Mouse (Mus musculus) liver, embryonic 16.5 days (tissue): Measurements from ENCODE around the gene Ruvbl1. TPM values are rescaled to one million over a fixed set of nuclear protein-coding genes. Genes with fewer than 3 reads are reported as not detected.
A peak's percentile ranks its signal among the peaks of the same experiment; 100 is the strongest.

Experiments used
- ATAC-seq: fragments of 200-750 bp; cut with Nextera tagmentation; 2 replicates; pipeline ENCODE4 v1.8.0; 2017; ENCODE audit warnings: low read depth, mild to moderate bottlenecking, moderate number of reproducible peaks, moderate library complexity
- H3K27ac ChIP-seq: fragments of 300-500 bp; sonication (generic); 2 replicates; pipeline ENCODE4 v1.5.1; 2014; ENCODE audit warnings: mild to moderate bottlenecking, low read length
- H3K27me3 ChIP-seq: fragments of 300-500 bp; sonication (generic); 2 replicates; pipeline ENCODE4 v1.6.1; 2014; ENCODE audit warnings: low read depth, low read length, mixed read lengths; ENCODE audit not compliant: control insufficient read depth, insufficient read depth
- H3K36me3 ChIP-seq: fragments of 300-500 bp; sonication (generic); 2 replicates; pipeline ENCODE4 v1.6.1; 2014; ENCODE audit warnings: mild to moderate bottlenecking; ENCODE audit not compliant: control insufficient read depth, insufficient read depth
- H3K4me1 ChIP-seq: fragments of 300-500 bp; sonication (generic); 2 replicates; pipeline ENCODE4 v1.6.1; 2014; ENCODE audit warnings: low read depth, low read length, mixed read lengths; ENCODE audit not compliant: control insufficient read depth
- H3K4me2 ChIP-seq: fragments of 300-500 bp; sonication (generic); 2 replicates; pipeline ENCODE4 v1.6.1; 2014; ENCODE audit warnings: low read depth, low read length, mixed read lengths
- H3K4me3 ChIP-seq: fragments of 300-500 bp; sonication (generic); 2 replicates; pipeline ENCODE4 v1.5.1; 2014; ENCODE audit warnings: low read depth, mild to moderate bottlenecking, low read length
- H3K9ac ChIP-seq: fragments of 300-500 bp; sonication (generic); 2 replicates; pipeline ENCODE4 v1.6.1; 2014; ENCODE audit warnings: low read depth, low read length
- H3K9me3 ChIP-seq: fragments of 300-500 bp; sonication (generic); replicated peaks from 2 replicates; pipeline ENCODE4 v1.6.1; 2016; ENCODE audit warnings: low read length; ENCODE audit not compliant: control insufficient read depth
- WGBS: fragments of 180-500 bp; shearing (Covaris S2); extraction: QIAGEN DNeasy Blood & Tissue Kit; methylation state at CpG from one replicate; pipeline ENCODE4 v1.1.7; 2014; ENCODE audit not compliant: insufficient replicate concordance; 5-methylcytosine and 5-hydroxymethylcytosine counted together
- polyA plus RNA-seq: library from polyadenylated mRNA; unstranded; fragments of >200 nt; fragmentation: Nextera tagmentation; extraction: Ambion mirVana; gene quantifications from 2 replicates; pipeline ENCODE4 v1.2.1, GENCODE M21; 2015

Ruvbl1 gene
- polyA plus RNA-seq, 1 experiment from 2014 or later, result 58.1 TPM

DNA sequence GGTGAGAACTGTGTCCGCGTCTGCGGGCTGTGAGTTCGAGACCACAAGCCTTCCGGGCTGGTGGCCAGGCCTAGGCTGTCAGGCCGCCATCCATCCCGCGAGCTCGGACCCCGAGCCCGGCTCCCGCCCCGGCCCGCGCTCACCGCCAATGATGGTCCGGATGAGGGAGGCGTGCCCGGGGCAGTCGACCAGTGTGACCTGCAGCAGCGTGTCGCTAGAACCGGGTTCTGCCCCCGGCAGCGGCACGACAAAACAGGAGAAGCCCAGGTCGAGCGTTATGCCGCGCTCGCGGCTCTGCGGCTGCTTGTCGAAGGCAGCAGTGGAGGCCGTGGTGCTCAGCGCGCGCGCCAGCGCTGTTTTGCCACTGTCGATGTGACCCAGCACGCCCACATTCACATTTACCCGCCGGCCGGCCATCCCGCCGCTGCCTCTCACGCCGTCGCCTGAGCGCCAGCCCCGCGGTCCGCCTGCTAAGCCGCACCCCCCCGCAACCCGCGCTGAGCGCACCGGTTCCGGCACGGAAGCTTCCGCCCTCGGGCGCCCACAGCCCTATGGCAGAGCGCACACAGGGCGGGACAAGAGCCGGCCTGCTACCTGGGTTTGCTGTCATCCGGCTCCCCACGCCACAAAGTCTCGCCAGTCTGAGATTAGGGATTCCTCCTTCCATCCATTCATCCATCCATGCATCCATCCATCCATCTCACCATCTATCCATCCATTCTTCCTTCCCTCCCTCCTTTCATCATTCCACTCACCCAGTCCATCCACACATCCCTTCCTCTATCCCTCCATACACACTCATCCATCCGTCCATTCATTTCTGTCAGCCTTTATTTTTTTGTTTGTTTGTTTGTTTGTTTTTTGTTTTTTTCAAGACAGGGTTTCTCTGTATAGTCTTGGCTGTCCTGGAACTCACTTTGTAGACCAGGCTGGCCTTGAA lies 18.9 kb upstream of the Ruvbl1 start, which contains the start of gene Eefsec:
Gene Eefsec (minus strand): TSS at position 477 of the 940 bp plus-strand sequence.
- H3K9ac ChIP-seq, result peak within 1 kb of the TSS; percentile 82
- H3K4me1 ChIP-seq, result peaks cover 14% of the 10 kb centered on the region
- H3K9me3 ChIP-seq, result no peaks in the 10 kb centered on the region
- H3K27me3 ChIP-seq, result no peaks in the 10 kb centered on the region
- peak; percentile 88 for ATAC-seq
- H3K27ac ChIP-seq, result peak within 1 kb of the TSS; percentile 71
- H3K4me3 ChIP-seq, result peak within 1 kb of the TSS; percentile 84
- peak within 1 kb of the TSS; percentile 90 for H3K4me2 ChIP-seq
- H3K36me3 ChIP-seq, result no peaks in the 10 kb centered on the region
- WGBS, result under 1% methylated on average over 72 of the region's 72 CpGs

DNA sequence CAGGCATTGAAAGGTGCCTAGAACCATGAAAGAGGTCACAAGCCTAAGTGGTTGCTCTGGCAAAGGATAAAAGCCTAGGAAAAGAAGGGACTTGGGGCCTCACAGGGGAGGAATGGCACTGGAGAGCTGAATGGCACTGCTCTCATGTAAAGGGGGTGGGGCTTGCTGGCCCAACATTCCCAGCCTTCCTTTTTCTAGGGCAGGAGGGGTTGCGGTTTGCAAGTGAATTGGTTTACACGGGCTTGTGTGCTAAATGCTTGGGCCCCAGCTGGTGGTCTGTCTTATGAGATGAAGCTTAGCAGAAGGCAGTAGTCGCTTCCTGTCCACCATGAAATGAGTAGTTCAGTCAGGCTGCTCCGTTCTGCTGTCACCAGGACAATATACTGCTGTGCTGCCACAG lies 17.8 kb upstream of the Ruvbl1 start:
- H3K4me1 ChIP-seq, result peaks cover 14% of the 10 kb centered on the region
- H3K27ac ChIP-seq, result no peak overlapping the region
- no peaks in the 10 kb centered on the region for H3K36me3 ChIP-seq
- H3K4me2 ChIP-seq, result no peak overlapping the region
- no peak overlapping the region for H3K9ac ChIP-seq
- no peak for ATAC-seq
- 36% methylated on average over 4 of the region's 4 CpGs for WGBS
- no peaks in the 10 kb centered on the region for H3K9me3 ChIP-seq
- H3K27me3 ChIP-seq, result no peaks in the 10 kb centered on the region
- no peak overlapping the region for H3K4me3 ChIP-seq

GRCm38 (mm10) chr6:88454545-88454944 lies 10.7 kb upstream of the Ruvbl1 start:
- ATAC-seq, result no peak
- no peak overlapping the region for H3K27ac ChIP-seq
- WGBS, result 47% methylated on average over 2 of the region's 2 CpGs
- H3K4me1 ChIP-seq, result no peaks in the 10 kb centered on the region
- no peaks in the 10 kb centered on the region for H3K27me3 ChIP-seq
- H3K9me3 ChIP-seq, result no peaks in the 10 kb centered on the region
- no peak overlapping the region for H3K4me3 ChIP-seq
- no peak overlapping the region for H3K9ac ChIP-seq
- no peaks in the 10 kb centered on the region for H3K36me3 ChIP-seq
- no peak overlapping the region for H3K4me2 ChIP-seq

GRCm38 (mm10) chr6:88469878-88470277 lies 4.7 kb downstream of the Ruvbl1 start:
- 63% methylated on average over 6 of the region's 6 CpGs for WGBS
- Histone ChIP-seq H3K9ac (no peak overlapping the region), H3K36me3 (peaks cover 20% of the 10 kb centered on the region), H3K4me1 (peaks cover 10% of the 10 kb centered on the region), H3K9me3 (no peaks in the 10 kb centered on the region), H3K27ac (no peak overlapping the region), H3K4me3 (no peak overlapping the region), H3K4me2 (no peak overlapping the region), H3K27me3 (no peaks in the 10 kb centered on the region)
- no peak for ATAC-seq

DNA sequence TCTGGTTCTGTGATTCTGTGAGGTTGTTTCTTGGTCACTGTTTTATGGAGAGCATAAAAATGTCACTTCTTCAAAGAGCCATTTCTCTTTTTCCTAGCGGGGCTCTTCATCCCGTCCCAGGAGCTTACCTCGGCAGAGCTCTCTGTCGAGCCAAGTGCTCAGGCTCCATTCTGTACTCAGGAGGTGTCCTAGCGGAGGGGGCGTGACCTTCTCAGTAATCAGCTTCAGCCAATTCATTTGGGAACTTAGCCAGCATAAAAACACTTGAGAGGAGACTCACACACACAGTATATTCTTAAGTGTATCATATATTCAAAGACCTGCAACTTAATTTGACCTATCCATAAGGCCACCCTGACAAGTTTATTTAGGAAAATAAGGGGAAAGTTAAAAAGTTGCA lies 15.2 kb downstream of the Ruvbl1 start:
- Histone ChIP-seq H3K27ac (no peak overlapping the region), H3K9ac (no peak overlapping the region), H3K9me3 (no peaks in the 10 kb centered on the region), H3K4me2 (no peak overlapping the region), H3K4me3 (no peak overlapping the region), H3K36me3 (peaks cover 14% of the 10 kb centered on the region; the same call in 1 of the 2 replicates), H3K4me1 (peaks cover 10% of the 10 kb centered on the region), H3K27me3 (no peaks in the 10 kb centered on the region)
- WGBS, result 72% methylated on average over 6 of the region's 6 CpGs
- no peak for ATAC-seq

DNA sequence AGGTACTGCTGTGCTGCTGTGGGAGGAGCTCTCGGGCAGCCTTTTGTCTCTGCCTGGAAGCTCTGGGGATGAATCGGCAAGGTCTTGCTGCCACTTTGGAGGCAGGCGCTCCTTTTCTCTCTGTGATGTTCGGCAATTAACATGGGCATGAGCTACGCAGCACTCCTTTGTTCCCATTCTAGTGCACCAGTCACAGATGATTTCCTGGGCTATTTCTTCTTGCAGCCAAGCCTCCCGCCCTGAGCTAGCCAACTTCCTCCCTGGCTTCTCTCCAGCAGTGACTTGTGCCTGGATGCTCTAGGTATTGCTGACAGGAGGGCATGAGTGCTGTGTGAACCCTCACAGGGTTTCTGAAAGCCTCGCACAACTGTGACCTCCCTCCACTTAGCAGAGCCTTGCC lies 17.9 kb downstream of the Ruvbl1 start:
- H3K9me3 ChIP-seq, result no peaks in the 10 kb centered on the region
- H3K27ac ChIP-seq, result no peak overlapping the region
- H3K36me3 ChIP-seq, result peaks cover 14% of the 10 kb centered on the region
- no peak for ATAC-seq
- H3K4me1 ChIP-seq, result peaks cover 3% of the 10 kb centered on the region
- 78% methylated on average over 7 of the region's 7 CpGs for WGBS
- H3K4me2 ChIP-seq, result no peak overlapping the region
- no peak overlapping the region for H3K9ac ChIP-seq
- H3K27me3 ChIP-seq, result no peaks in the 10 kb centered on the region
- H3K4me3 ChIP-seq, result no peak overlapping the region

GRCm38 (mm10) chr6:88483913-88484312 lies 18.7 kb downstream of the Ruvbl1 start:
- no peak for ATAC-seq
- Histone ChIP-seq H3K27ac (no peak overlapping the region), H3K4me2 (no peak overlapping the region), H3K4me3 (no peak overlapping the region), H3K9me3 (no peaks in the 10 kb centered on the region), H3K36me3 (peaks cover 14% of the 10 kb centered on the region), H3K27me3 (no peaks in the 10 kb centered on the region), H3K4me1 (peaks cover 3% of the 10 kb centered on the region), H3K9ac (no peak overlapping the region)

DNA sequence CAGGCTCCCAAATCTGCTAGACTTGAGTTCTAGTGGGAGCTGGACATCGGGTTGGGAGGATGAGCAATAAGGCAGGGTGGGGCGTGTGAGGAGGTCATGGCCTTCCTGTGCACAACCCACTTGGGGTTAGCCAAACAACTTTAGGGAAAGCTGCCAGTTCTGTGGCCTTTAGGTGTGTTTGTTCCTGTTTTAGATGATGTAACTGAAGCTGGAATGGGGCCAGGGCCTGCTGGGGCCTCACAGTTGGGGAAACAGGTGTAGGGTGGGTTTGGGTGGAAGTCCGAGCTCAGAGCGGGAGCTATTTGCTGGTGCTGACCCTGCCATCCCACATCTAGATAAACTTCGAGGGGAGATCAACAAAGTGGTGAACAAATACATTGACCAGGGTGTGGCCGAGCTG lies 20.2 kb downstream of the Ruvbl1 start:
- peak; percentile 79 for ATAC-seq
- H3K27me3 ChIP-seq, result no peaks in the 10 kb centered on the region
- H3K4me1 ChIP-seq, result peaks cover 3% of the 10 kb centered on the region
- H3K9ac ChIP-seq, result no peak overlapping the region
- no peak overlapping the region for H3K4me3 ChIP-seq
- H3K36me3 ChIP-seq, result peaks cover 6% of the 10 kb centered on the region
- H3K27ac ChIP-seq, result no peak overlapping the region
- H3K4me2 ChIP-seq, result no peak overlapping the region
- no peaks in the 10 kb centered on the region for H3K9me3 ChIP-seq
- WGBS, result 64% methylated on average over 6 of the region's 6 CpGs

- ATAC-seq, result no peak
- WGBS, result 80% methylated on average over 8 of the region's 8 CpGs
Observed at GRCm38 (mm10) chr6:88486893-88487292, 21.7 kb downstream of the Ruvbl1 start.

More at GRCm38 (mm10) chr6:88486893-88487292, 21.7 kb downstream of the Ruvbl1 start:
- no peak overlapping the region for H3K27ac ChIP-seq
- H3K4me3 ChIP-seq, result no peak overlapping the region
- no peak overlapping the region for H3K4me2 ChIP-seq
- H3K27me3 ChIP-seq, result no peaks in the 10 kb centered on the region
- no peaks in the 10 kb centered on the region for H3K9me3 ChIP-seq
- H3K36me3 ChIP-seq, result peaks cover 6% of the 10 kb centered on the region
- no peak overlapping the region for H3K9ac ChIP-seq
- H3K4me1 ChIP-seq, result peaks cover 3% of the 10 kb centered on the region
